Mouse (Mus musculus): Measurements from ENCODE around the gene Extl1. TPM values are rescaled to one million over a fixed set of nuclear protein-coding genes. Genes with fewer than 3 reads are reported as not detected.
A peak's percentile ranks its signal among the peaks of the same experiment; 100 is the strongest.
"Not testable (repeated sequence)": the region's sequence is repeated elsewhere in the genome, so short reads cannot be mapped to it uniquely, and the experiment has no call there.

Extl1 gene
- 0.37 and 0.97 TPM in 2 replicates for polyA plus RNA-seq (2016; fragmentation: Nextera tagmentation; extraction: Ambion mirVana)

DNA sequence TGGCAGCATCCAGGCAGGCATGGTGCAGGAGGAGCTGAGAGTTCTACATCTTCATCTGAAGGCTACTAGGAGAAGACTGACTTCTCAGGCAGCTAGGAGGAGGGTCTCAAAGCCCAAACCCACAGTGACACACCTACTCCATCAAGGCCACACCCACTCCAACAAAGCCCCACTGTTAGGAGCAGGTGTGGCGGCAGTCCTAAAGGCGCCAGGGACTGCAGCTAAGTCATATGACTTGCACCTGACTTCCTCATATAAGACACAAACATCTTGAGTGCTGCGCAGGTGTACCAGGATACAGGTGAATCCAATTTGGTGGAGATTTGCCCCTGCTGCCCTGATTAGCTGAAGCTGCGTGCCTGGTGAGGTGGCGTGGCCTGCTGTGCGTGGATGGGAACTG is at the start of gene Extl1:
Extl1 (minus strand) TSS at position 101 of the 400 bp plus-strand sequence.
- H3K36me3 ChIP-seq; H3K4me1 ChIP-seq; H3K27ac ChIP-seq (replicated peaks); H3K9ac ChIP-seq (replicated peaks); H3K4me2 ChIP-seq (replicated peaks); H3K4me3 ChIP-seq; H3K27me3 ChIP-seq; ATAC-seq (ENCODE audit: low FRiP score, low read depth); H3K9me3 ChIP-seq: not testable (repeated sequence)
- WGBS = 90% methylated on average over 2 of the region's 6 CpGs

DNA sequence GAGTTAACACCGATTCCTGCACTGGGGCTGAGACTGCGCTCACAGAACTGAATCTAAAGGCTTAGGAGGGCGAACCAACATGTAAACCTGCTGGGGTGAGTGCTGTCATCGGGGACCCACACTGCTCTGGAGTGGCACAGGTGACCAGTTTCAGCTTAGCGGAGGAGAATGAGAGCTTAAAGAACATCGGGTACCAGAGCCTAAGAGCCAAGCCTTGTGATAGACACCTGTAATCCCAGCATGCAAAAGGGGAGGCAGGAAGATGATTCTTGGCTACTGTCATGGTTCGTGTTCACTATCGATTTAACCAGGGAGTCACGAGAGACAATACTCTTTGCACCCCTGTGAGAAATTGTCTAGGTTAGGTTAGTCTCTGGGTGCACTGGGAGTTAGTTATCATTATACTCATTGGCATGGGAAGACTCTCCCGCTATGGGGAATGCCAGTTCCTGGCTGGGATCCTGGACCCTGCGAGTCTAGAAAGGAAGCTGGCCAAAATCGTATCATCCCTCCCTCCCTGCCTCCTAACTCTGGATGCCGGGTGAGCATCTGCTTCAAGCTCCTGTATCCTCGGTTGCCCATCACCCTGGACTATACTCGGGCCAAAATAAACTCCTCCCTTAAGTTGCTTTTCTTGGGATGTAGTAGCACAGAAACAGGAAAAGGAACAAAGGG is 49.2 kb upstream of the Extl1 start:
- Histone ChIP-seq H3K4me2 (replicated peaks) (no peak overlapping the region), H3K36me3 (no peaks in the 10 kb centered on the region), H3K4me3 (no peak overlapping the region), H3K4me1 (peaks cover 24% of the 10 kb centered on the region), H3K9me3 (no peaks in the 10 kb centered on the region), H3K9ac (replicated peaks) (no peak overlapping the region), H3K27me3 (no peaks in the 10 kb centered on the region), H3K27ac (replicated peaks) (no peak overlapping the region)
- no peak for ATAC-seq (ENCODE audit: low FRiP score, low read depth)
- 89% methylated on average over 15 of the region's 15 CpGs for WGBS

DNA sequence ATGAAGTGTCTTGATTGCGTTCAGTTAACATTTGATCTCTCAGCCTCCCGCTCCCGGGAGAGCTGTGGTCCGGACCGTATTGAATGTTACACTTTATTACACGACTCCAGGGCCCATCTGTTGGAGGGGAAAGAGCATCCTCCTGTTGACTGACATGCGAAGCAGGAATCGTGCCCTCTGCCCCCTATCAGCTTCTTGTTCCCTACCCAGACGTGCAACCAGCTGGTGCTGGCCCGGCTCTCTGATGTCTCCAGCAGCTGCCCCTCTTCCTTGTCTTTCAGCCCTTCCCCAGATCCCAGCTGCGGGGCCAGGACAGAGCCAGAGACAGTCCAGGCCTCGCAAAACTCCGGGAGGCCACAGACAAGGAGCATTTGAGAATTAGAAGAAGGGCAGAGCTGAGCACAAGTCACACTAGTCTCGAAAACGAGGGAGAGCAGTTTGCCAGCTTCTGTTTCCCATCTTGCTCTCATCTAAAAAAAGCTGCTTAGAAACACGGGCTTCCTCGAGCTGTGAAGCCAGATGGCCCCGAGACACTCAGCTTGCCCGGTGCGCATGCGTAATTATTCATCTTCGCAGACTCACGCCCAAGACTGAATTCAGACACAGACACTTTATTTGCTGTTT is 46.8 kb upstream of the Extl1 start:
- Histone ChIP-seq H3K4me3 (no peak overlapping the region), H3K9ac (replicated peaks) (0 out of 2 replicates have a peak overlapping the region, but pooled peaks have one; percentile 21), H3K4me2 (replicated peaks) (peak overlapping the region; percentile 25), H3K27ac (replicated peaks) (peak overlapping the region; percentile 89), H3K27me3 (no peaks in the 10 kb centered on the region), H3K9me3 (no peaks in the 10 kb centered on the region), H3K36me3 (no peaks in the 10 kb centered on the region), H3K4me1 (peaks cover 19% of the 10 kb centered on the region)
- ATAC-seq (ENCODE audit: low FRiP score, low read depth) = peak; percentile 78
- WGBS = 34% methylated on average over 23 of the region's 23 CpGs

DNA sequence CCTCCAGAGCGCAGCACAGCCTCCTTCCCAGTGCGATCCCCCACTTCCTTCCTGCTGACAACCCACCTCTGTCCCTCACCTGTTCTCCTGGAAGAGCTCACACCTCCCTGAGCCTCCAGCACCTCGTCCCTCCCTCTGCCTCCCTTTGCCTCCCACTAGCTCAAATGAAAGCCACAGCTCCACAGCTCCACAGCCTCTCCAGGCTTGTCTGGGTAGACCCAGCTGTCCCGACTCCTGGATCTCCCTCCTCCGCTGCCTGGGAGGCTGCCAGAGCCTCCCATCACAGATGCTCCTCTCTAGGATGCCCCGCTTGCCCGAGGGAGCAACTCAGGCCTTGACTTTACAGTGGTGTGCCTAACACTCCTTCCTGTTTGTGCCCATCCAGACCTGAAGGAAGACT is 41.4 kb upstream of the Extl1 start:
- WGBS = 76% methylated on average over 7 of the region's 7 CpGs
- H3K4me1 ChIP-seq = peaks cover 6% of the 10 kb centered on the region
- no peaks in the 10 kb centered on the region for H3K27me3 ChIP-seq
- no peak overlapping the region for H3K9ac ChIP-seq (replicated peaks)
- no peaks in the 10 kb centered on the region for H3K9me3 ChIP-seq
- H3K27ac ChIP-seq (replicated peaks) = no peak overlapping the region
- H3K36me3 ChIP-seq = peaks cover 6% of the 10 kb centered on the region; the same call in 1 of the 2 replicates
- no peak for ATAC-seq (ENCODE audit: low FRiP score, low read depth)
- H3K4me3 ChIP-seq = no peak overlapping the region
- H3K4me2 ChIP-seq (replicated peaks) = no peak overlapping the region

GRCm38 (mm10) chr4:134423949-134424348 is 40.3 kb upstream of the Extl1 start:
- H3K4me2 ChIP-seq (replicated peaks) = no peak overlapping the region
- H3K36me3 ChIP-seq = peaks cover 6% of the 10 kb centered on the region; the same call in 1 of the 2 replicates
- no peak overlapping the region for H3K27ac ChIP-seq (replicated peaks)
- H3K4me1 ChIP-seq = no peaks in the 10 kb centered on the region
- no peak for ATAC-seq (ENCODE audit: low FRiP score, low read depth)
- H3K27me3 ChIP-seq = no peaks in the 10 kb centered on the region
- 86% methylated on average over 7 of the region's 7 CpGs for WGBS
- H3K9ac ChIP-seq (replicated peaks) = no peak overlapping the region
- H3K9me3 ChIP-seq = no peaks in the 10 kb centered on the region
- H3K4me3 ChIP-seq = no peak overlapping the region

GRCm38 (mm10) chr4:134421971-134422370 is 38.3 kb upstream of the Extl1 start:
- no peak overlapping the region for H3K4me3 ChIP-seq
- WGBS = 77% methylated on average over 11 of the region's 11 CpGs
- no peaks in the 10 kb centered on the region for H3K9me3 ChIP-seq
- no peak overlapping the region for H3K4me2 ChIP-seq (replicated peaks)
- ATAC-seq (ENCODE audit: low FRiP score, low read depth) = no peak
- H3K9ac ChIP-seq (replicated peaks) = no peak overlapping the region
- H3K27ac ChIP-seq (replicated peaks) = no peak overlapping the region
- H3K36me3 ChIP-seq = peaks cover 6% of the 10 kb centered on the region; the same call in 1 of the 2 replicates
- H3K4me1 ChIP-seq = no peaks in the 10 kb centered on the region
- no peaks in the 10 kb centered on the region for H3K27me3 ChIP-seq

- Histone ChIP-seq H3K4me1 (peaks cover 7% of the 10 kb centered on the region; the same call in 1 of the 2 replicates), H3K9me3 (no peaks in the 10 kb centered on the region), H3K27ac (replicated peaks) (peak overlapping the region; percentile 56; the same call in 1 of the 2 replicates), H3K4me2 (replicated peaks) (no peak overlapping the region), H3K27me3 (no peaks in the 10 kb centered on the region), H3K4me3 (no peak overlapping the region), H3K36me3 (0 out of 2 replicates have a peak, but pooled peaks cover 4% of the 10 kb centered on the region), H3K9ac (replicated peaks) (no peak overlapping the region)
- ATAC-seq (ENCODE audit: low FRiP score, low read depth) = no peak
- WGBS = 69% methylated on average over 7 of the region's 7 CpGs
Measured at GRCm38 (mm10) chr4:134417111-134417510, 33.5 kb upstream of the Extl1 start.

- no peak overlapping the region for H3K4me3 ChIP-seq
- peak overlapping the region; percentile 56 for H3K27ac ChIP-seq (replicated peaks)
- 73% methylated on average over 15 of the region's 15 CpGs for WGBS
- no peak for ATAC-seq (ENCODE audit: low FRiP score, low read depth)
- no peak overlapping the region for H3K9ac ChIP-seq (replicated peaks)
- peaks cover 7% of the 10 kb centered on the region; the same call in 1 of the 2 replicates for H3K4me1 ChIP-seq
- no peak overlapping the region for H3K4me2 ChIP-seq (replicated peaks)
- H3K9me3 ChIP-seq = no peaks in the 10 kb centered on the region
- no peaks in the 10 kb centered on the region for H3K27me3 ChIP-seq
- 0 out of 2 replicates have a peak, but pooled peaks cover 4% of the 10 kb centered on the region for H3K36me3 ChIP-seq
Measured at GRCm38 (mm10) chr4:134416602-134417001, 33.0 kb upstream of the Extl1 start.

GRCm38 (mm10) chr4:134416177-134416576 is 32.5 kb upstream of the Extl1 start:
- WGBS = 87% methylated on average over 17 of the region's 17 CpGs
- ATAC-seq (ENCODE audit: low FRiP score, low read depth) = no peak
- H3K4me1 ChIP-seq = peaks cover 7% of the 10 kb centered on the region; the same call in 1 of the 2 replicates
- H3K4me2 ChIP-seq (replicated peaks) = no peak overlapping the region
- no peak overlapping the region for H3K9ac ChIP-seq (replicated peaks)
- no peak overlapping the region for H3K4me3 ChIP-seq
- no peaks in the 10 kb centered on the region for H3K9me3 ChIP-seq
- 0 out of 2 replicates have a peak, but pooled peaks cover 4% of the 10 kb centered on the region for H3K36me3 ChIP-seq
- H3K27me3 ChIP-seq = no peaks in the 10 kb centered on the region
- H3K27ac ChIP-seq (replicated peaks) = peak overlapping the region; percentile 56

DNA sequence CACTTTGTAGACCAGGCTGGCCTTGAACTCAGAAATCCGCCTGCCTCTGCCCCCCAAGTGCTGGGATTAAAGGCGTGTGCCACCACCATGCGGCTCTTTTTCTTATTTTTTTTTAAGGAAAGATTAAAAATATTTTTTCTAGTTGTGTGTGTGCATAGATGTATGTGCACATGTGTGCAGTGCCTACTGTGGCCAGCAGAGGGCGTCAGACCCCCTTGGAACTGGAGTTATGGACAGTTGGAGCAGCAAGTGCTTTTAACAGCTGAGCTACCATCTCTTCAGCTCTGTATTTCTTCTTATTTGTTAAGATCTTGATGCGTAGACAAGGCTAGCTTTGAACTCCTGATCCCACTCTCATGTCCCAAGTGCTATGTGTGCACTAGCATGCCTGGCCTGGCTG is 25.6 kb upstream of the Extl1 start:
- Histone ChIP-seq H3K27ac (replicated peaks) (no peak overlapping the region), H3K27me3 (no peaks in the 10 kb centered on the region), H3K4me3 (no peak overlapping the region), H3K4me1 (peaks cover 3% of the 10 kb centered on the region; the same call in 1 of the 2 replicates), H3K4me2 (replicated peaks) (no peak overlapping the region), H3K9ac (replicated peaks) (no peak overlapping the region), H3K36me3 (0 out of 2 replicates have a peak, but pooled peaks cover 3% of the 10 kb centered on the region), H3K9me3 (no peaks in the 10 kb centered on the region)
- no peak for ATAC-seq (ENCODE audit: low FRiP score, low read depth)
- 69% methylated on average over 5 of the region's 5 CpGs for WGBS

DNA sequence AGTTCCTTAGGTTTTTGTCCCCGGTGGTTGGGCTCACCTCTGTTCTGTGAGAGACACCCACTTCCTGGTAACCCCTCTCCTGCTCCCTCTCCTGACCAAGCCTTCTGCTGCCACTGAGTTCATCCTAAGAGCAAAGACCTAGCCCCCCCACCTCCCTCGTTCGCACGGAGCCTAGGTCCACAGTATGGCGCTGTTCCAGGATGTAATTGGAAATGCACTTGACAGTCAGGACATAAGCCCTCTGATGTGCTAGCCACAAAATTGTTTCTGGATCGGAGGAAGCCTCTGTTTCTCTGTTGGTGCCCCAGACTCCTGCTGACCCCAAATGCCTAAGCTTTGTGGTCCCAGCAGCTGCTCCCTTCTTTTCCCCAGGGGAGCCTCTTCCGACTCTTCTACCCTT is 20.1 kb upstream of the Extl1 start:
- no peak for ATAC-seq (ENCODE audit: low FRiP score, low read depth)
- WGBS = 57% methylated on average over 7 of the region's 7 CpGs

GRCm38 (mm10) chr4:134402571-134403262 is 19.1 kb upstream of the Extl1 start:
- ATAC-seq (ENCODE audit: low FRiP score, low read depth) = no peak
- Histone ChIP-seq H3K36me3 (no peaks in the 10 kb centered on the region), H3K4me3 (no peak overlapping the region), H3K27ac (replicated peaks) (no peak overlapping the region), H3K27me3 (peaks cover 3% of the 10 kb centered on the region; the same call in 1 of the 2 replicates), H3K9me3 (no peaks in the 10 kb centered on the region), H3K9ac (replicated peaks) (no peak overlapping the region), H3K4me2 (replicated peaks) (no peak overlapping the region), H3K4me1 (peaks cover 30% of the 10 kb centered on the region)
- 84% methylated on average over 16 of the region's 16 CpGs for WGBS

More for the DNA sequence above, 20.1 kb upstream of the Extl1 start:
- H3K9me3 ChIP-seq = no peaks in the 10 kb centered on the region
- H3K4me2 ChIP-seq (replicated peaks) = no peak overlapping the region
- no peak overlapping the region for H3K4me3 ChIP-seq
- peaks cover 3% of the 10 kb centered on the region; the same call in 1 of the 2 replicates for H3K27me3 ChIP-seq
- H3K36me3 ChIP-seq = no peaks in the 10 kb centered on the region
- peaks cover 30% of the 10 kb centered on the region for H3K4me1 ChIP-seq
- no peak overlapping the region for H3K27ac ChIP-seq (replicated peaks)
- H3K9ac ChIP-seq (replicated peaks) = no peak overlapping the region

All from midbrain, embryonic 12.5 days (tissue).